Mouse (Mus musculus) olfactory bulb, adult 2 months (tissue): ENCODE measurements at regions not wholly inside any gene's neighbourhood (a gene's known extent, or its start where the extent isn't known, plus 50 kb on each side); places are given as distances from the start of the nearest gene placed in this dataset.
"Not testable (repeated sequence)": the region's sequence is repeated elsewhere in the genome, so short reads cannot be mapped to it uniquely, and the experiment has no call there.

Experiments used
- CTCF ChIP-seq: fragments of 200-500 bp; IDR thresholded peaks from 2 replicates; pipeline ENCODE4 v1.5.1; 2012; ENCODE audit warnings: low read depth, mild to moderate bottlenecking, low read length, moderate library complexity; ENCODE audit not compliant: insufficient read depth
- POLR2A ChIP-seq: fragments of 200-500 bp; IDR thresholded peaks from 2 replicates; pipeline ENCODE4 v1.6.1; 2012; ENCODE audit warnings: mild to moderate bottlenecking, low read depth, low read length, moderate library complexity; ENCODE audit not compliant: insufficient read depth

DNA sequence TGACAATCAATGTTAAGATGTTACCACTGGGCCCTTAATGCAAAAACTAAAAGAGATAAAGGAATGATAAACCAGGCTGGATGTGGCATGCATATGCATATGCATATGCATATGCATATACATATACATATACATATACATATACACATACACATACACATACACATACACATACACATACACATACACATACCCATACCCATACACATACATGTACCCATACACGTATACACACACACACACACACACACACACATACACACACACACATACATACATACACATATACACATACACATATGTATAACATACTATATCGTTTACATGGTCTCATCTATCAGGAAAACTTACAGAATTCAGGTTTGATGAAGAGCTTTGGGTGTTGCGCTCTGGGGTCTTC, 78.5 kb upstream of the Frem2 start:
- TF ChIP-seq CTCF, POLR2A: not testable (repeated sequence)
